Mouse (Mus musculus) CH12.LX (cell line): ENCODE results near the gene Rnf123. TPM values are rescaled to one million over a fixed set of nuclear protein-coding genes. Genes with fewer than 3 reads are reported as not detected.
A peak's percentile ranks its signal among the peaks of the same experiment; 100 is the strongest.

ENCODE experiments used
- DNase-seq: peaks from one replicate; pipeline ENCODE4 v3.0.0-alpha.2; 2013; ENCODE audit errors: extremely low read depth
- H3K27ac ChIP-seq: 2 replicates; pipeline ENCODE4 v1.5.1; 2012; ENCODE audit warnings: low read depth, mild to moderate bottlenecking, control low read depth, moderate library complexity; ENCODE audit not compliant: insufficient read depth
- H3K27me3 ChIP-seq: replicated peaks from 2 replicates; pipeline ENCODE3; 2012; ENCODE audit warnings: inconsistent platforms
- H3K36me3 ChIP-seq, 2 experiments: replicated peaks in 1 of 2; 2 replicates each; pipeline versions ENCODE3 to v1.6.1; 2012; ENCODE audit warnings: inconsistent platforms in 1 of 2, low read length in 1 of 2, mild to moderate bottlenecking in 1 of 2, mixed read lengths in 1 of 2, moderate library complexity in 1 of 2; ENCODE audit not compliant: control insufficient read depth in 1 of 2, insufficient read depth in 1 of 2
- H3K4me1 ChIP-seq, 2 experiments: 2 replicates each; pipeline ENCODE4 v1.6.1; 2012; ENCODE audit warnings: inconsistent platforms in 1 of 2, moderate library complexity in 1 of 2; ENCODE audit not compliant: insufficient read depth in 2 of 2, control insufficient read depth in 1 of 2
- H3K4me2 ChIP-seq: 2 replicates; pipeline ENCODE4 v1.6.1; 2012; ENCODE audit warnings: low read depth, mild to moderate bottlenecking, control low read depth; ENCODE audit not compliant: poor library complexity, insufficient read depth, severe bottlenecking
- H3K4me3 ChIP-seq, 3 experiments: fragments of 150-350 bp in 1 of 3; sonication (generic) in 1 of 3; replicated peaks in 1 of 3; 2 replicates each; pipeline versions ENCODE3 to v1.5.1; 2011 to 2012; ENCODE audit warnings: low read depth in 2 of 3, low read length in 2 of 3, mild to moderate bottlenecking in 2 of 3, moderate library complexity in 2 of 3, control low read depth in 1 of 3, improper control_type of control experiment in 1 of 3, inconsistent platforms in 1 of 3, mixed read lengths in 1 of 3; ENCODE audit not compliant: poor library complexity in 1 of 3
- H3K79me2 ChIP-seq: replicated peaks from 2 replicates; pipeline ENCODE4 v1.6.1; 2012; ENCODE audit warnings: mild to moderate bottlenecking, moderate library complexity; ENCODE audit not compliant: control insufficient read depth, poor library complexity, insufficient read depth, severe bottlenecking; ENCODE audit errors: extremely low read depth
- H3K9ac ChIP-seq: 2 replicates; pipeline ENCODE4 v1.6.1; 2012; ENCODE audit warnings: low read depth, mild to moderate bottlenecking, control low read depth, moderate library complexity; ENCODE audit not compliant: insufficient read depth
- H3K9me3 ChIP-seq: replicated peaks from 2 replicates; pipeline ENCODE3; 2012; ENCODE audit warnings: low read length, inconsistent platforms, mixed read lengths
- BHLHE40 ChIP-seq: IDR thresholded peaks from 2 replicates; pipeline ENCODE4 v1.6.1; 2011; ENCODE audit warnings: mild to moderate bottlenecking, low read depth, low read length, improper control_type of control experiment
- CHD1 ChIP-seq: IDR thresholded peaks from 2 replicates; pipeline ENCODE4 v1.6.1; 2012; ENCODE audit warnings: low read depth, low read length, improper control_type of control experiment, inconsistent platforms
- E2F4 ChIP-seq: IDR thresholded peaks from 2 replicates; pipeline ENCODE4 v1.6.1; 2011; ENCODE audit warnings: low read depth, low read length, improper control_type of control experiment; ENCODE audit not compliant: insufficient replicate concordance
- ELF1 ChIP-seq: IDR thresholded peaks from 2 replicates; pipeline ENCODE4 v1.6.1; 2014; ENCODE audit warnings: low read depth, mild to moderate bottlenecking, inconsistent platforms, low read length, improper control_type of control experiment
- HCFC1 ChIP-seq: IDR thresholded peaks from 2 replicates; pipeline ENCODE4 v1.6.1; 2012; ENCODE audit warnings: low read depth, mild to moderate bottlenecking, inconsistent platforms, low read length, improper control_type of control experiment
- IRF4 ChIP-seq: IDR thresholded peaks from 2 replicates; pipeline ENCODE4 v1.6.1; 2014; ENCODE audit warnings: low read depth, mild to moderate bottlenecking, inconsistent platforms, low read length, improper control_type of control experiment
- JUN ChIP-seq: IDR thresholded peaks from 2 replicates; pipeline ENCODE4 v1.6.1; 2011; ENCODE audit warnings: low read depth, mild to moderate bottlenecking, low read length, improper control_type of control experiment, moderate library complexity; ENCODE audit not compliant: insufficient read depth
- JUND ChIP-seq: conservative IDR thresholded peaks from 2 replicates; pipeline ENCODE4 v1.6.1; 2011; ENCODE audit warnings: low read depth, low read length, improper control_type of control experiment
- KAT2A ChIP-seq: IDR thresholded peaks from 2 replicates; pipeline ENCODE4 v1.6.1; 2012; ENCODE audit warnings: low read length, improper control_type of control experiment, inconsistent platforms; ENCODE audit not compliant: insufficient replicate concordance
- MAZ ChIP-seq: IDR thresholded peaks from 2 replicates; pipeline ENCODE4 v1.6.1; 2012; ENCODE audit warnings: low read depth, mild to moderate bottlenecking, inconsistent platforms, low read length, improper control_type of control experiment, moderate library complexity
- MEF2A ChIP-seq: IDR thresholded peaks from 2 replicates; pipeline ENCODE4 v1.6.1; 2014; ENCODE audit warnings: low read depth, mild to moderate bottlenecking, inconsistent platforms, low read length, improper control_type of control experiment, borderline replicate concordance
- MXI1 ChIP-seq: IDR thresholded peaks from 2 replicates; pipeline ENCODE4 v1.6.1; 2011; ENCODE audit warnings: mild to moderate bottlenecking, low read depth, low read length, improper control_type of control experiment
- MYC ChIP-seq: IDR thresholded peaks from 2 replicates; pipeline ENCODE4 v1.6.1; 2011; ENCODE audit warnings: low read depth, mild to moderate bottlenecking, improper control_type of control experiment, low read length
- NELFE ChIP-seq: IDR thresholded peaks from 2 replicates; pipeline ENCODE4 v1.6.1; 2011; ENCODE audit warnings: low read depth, low read length, improper control_type of control experiment
- POLR2AphosphoS2 ChIP-seq: IDR thresholded peaks from 2 replicates; pipeline ENCODE4 v1.6.1; 2011; ENCODE audit warnings: low read depth, low read length, improper control_type of control experiment
- RAD21 ChIP-seq: IDR thresholded peaks from 2 replicates; pipeline ENCODE4 v1.6.1; 2011; ENCODE audit warnings: low read depth, mild to moderate bottlenecking, low read length, improper control_type of control experiment, moderate library complexity
- SIN3A ChIP-seq: IDR thresholded peaks from 2 replicates; pipeline ENCODE4 v1.6.1; 2012; ENCODE audit warnings: low read length, improper control_type of control experiment, inconsistent platforms
- SMC3 ChIP-seq: IDR thresholded peaks from 2 replicates; pipeline ENCODE4 v1.6.1; 2011; ENCODE audit warnings: low read depth, low read length, improper control_type of control experiment
- TBP ChIP-seq: conservative IDR thresholded peaks from 2 replicates; pipeline ENCODE4 v1.6.1; 2011; ENCODE audit warnings: low read depth, low read length, improper control_type of control experiment
- UBTF ChIP-seq: IDR thresholded peaks from 2 replicates; pipeline ENCODE4 v1.6.1; 2012; ENCODE audit warnings: low read depth, mild to moderate bottlenecking, inconsistent platforms, low read length, improper control_type of control experiment, moderate library complexity
- USF1 ChIP-seq: IDR thresholded peaks from 2 replicates; pipeline ENCODE4 v1.6.1; 2014; ENCODE audit warnings: low read depth, mild to moderate bottlenecking, inconsistent platforms, low read length, improper control_type of control experiment
- ZC3H11A ChIP-seq: IDR thresholded peaks from 2 replicates; pipeline ENCODE4 v1.6.1; 2012; ENCODE audit warnings: low read depth, mild to moderate bottlenecking, inconsistent platforms, low read length, improper control_type of control experiment
- ZKSCAN1 ChIP-seq: IDR thresholded peaks from 2 replicates; pipeline ENCODE4 v1.6.1; 2012; ENCODE audit warnings: low read depth, inconsistent platforms, low read length, improper control_type of control experiment, borderline replicate concordance
- dilution Hi-C: fragments of 300-500 bp; cut with MboI; formaldehyde crosslinking; loops from 2 replicates; pipeline ENCODE4 v1.14.3; 2020; ENCODE audit warnings: low sequenced_read_pairs; ENCODE audit not compliant: extremely low pct_unique_long_range_greater_than_20kb, extremely low pct_ligation_motif_present
- in situ Hi-C: fragments of 300-500 bp; cut with MboI; formaldehyde crosslinking; loops from 3 replicates; pipeline ENCODE4 v1.14.3; 2019; ENCODE audit warnings: low sequenced_read_pairs, low pct_ligation_motif_present, low pct_unique_long_range_greater_than_20kb, mixed read lengths
- polyA plus RNA-seq: library from polyadenylated mRNA; unstranded; fragments of >175 nt; gene quantifications from 2 replicates; pipeline ENCODE4 v1.2.1, GENCODE M21; 2012; ENCODE audit warnings: low read depth; ENCODE audit not compliant: insufficient read length
- total RNA-seq, 2 experiments: library from RNA; depleted of rRNA; stranded (reverse); fragments of 300-350 nt in 1 of 2; fragments of >200 nt in 1 of 2; gene quantifications; 2 replicates each; pipeline ENCODE4 v1.2.3; 2012 to 2014

Rnf123 gene
- total and polyA plus RNA-seq, 3 experiments: 10.0 to 50.0 (median 28.8) TPM

DNA sequence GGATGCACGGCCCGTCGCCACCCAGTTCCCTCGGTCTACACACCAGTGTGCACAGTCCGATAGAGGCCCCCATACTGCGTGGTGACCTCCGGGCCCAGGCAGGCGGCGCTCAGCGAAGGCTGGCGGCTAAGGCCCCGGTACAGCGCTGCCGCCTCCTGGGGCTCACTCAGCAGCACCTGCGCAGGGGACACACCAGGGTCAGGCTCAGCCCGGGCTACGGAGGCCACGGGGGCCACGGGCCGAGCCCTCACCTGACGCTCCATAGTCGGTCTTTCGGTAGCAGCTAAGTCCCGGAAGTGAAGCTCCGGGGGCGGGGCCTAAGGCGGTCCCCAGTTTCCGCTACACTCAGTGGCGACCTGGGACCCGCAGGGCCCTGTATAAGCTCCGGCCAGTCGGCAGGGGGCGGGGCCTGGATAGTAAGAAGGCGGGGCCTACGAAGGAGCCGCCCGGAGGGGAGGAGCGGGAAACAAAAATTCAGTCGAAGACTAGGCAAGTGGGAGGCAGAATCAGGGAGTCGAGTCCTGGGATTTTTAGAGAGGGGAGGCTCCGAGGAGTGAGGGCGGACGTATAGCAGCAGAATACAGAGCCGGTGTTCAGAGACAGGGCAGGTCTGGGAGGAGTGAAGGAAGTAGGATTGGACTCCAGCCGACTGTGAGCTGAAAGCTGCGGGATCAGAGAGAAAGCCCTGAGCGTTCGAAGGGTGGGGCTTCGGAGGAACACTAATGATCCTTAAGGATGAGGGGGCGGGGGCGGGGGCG lies 11.2 kb upstream of the Rnf123 start, which contains the start of gene Apeh (continued):
- TF ChIP-seq NELFE: peak; percentile 86
- TF ChIP-seq KAT2A: peak; percentile 48; the same call in 1 of the 2 replicates
- TF ChIP-seq JUND: no peak
- TF ChIP-seq UBTF: peak; percentile 49; the same call in 1 of the 2 replicates

DNA sequence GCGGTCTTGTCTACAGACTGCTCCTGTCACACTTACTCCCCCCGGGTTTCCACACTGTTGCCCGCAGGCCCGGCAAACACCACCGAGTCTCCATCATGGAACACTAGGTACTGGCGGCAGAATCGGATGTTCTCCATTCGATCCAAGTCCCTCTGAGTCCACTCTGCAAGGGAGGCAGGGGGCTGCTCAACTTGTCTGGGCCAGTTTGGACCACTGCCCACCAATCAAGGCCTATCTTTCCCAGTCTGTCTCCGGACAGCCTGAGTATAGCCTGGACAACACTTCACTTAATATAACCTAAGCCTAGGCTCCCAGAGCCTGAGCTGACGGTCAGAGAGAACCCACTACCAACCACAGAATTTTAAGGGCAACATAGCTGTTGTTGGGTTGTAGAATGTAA lies 10.4 kb upstream of the Rnf123 start:
- no peak for TF ChIP-seq MYC
- no peak for TF ChIP-seq JUN
- TF ChIP-seq JUND: no peak
- no peak for TF ChIP-seq IRF4
- TF ChIP-seq MXI1: no peak
- TF ChIP-seq ZC3H11A: no peak
- no peak for TF ChIP-seq E2F4
- TF ChIP-seq ELF1: no peak
- TF ChIP-seq MAZ: no peak
- TF ChIP-seq TBP: no peak
- no peak for TF ChIP-seq KAT2A
- no peak for TF ChIP-seq MEF2A
- no peak for TF ChIP-seq POLR2AphosphoS2
- TF ChIP-seq, all 38 proteins: peak for 0
- in situ Hi-C loops: no loop called here
- no peaks in the 10 kb centered on the region for H3K27me3 ChIP-seq
- no peak overlapping the region for H3K27ac ChIP-seq
- dilution Hi-C loops: no loop called here
- no peak for DNase-seq
- H3K79me2 ChIP-seq: peaks cover 9% of the 10 kb centered on the region
- no peaks in the 10 kb centered on the region for H3K9me3 ChIP-seq
- H3K4me3 ChIP-seq: peak overlapping the region; percentile 67 to 89 (median 87)
- H3K9ac ChIP-seq: peak overlapping the region; percentile 64
- peaks cover 5 to 33% of the 10 kb centered on the region in 2 experiments for H3K4me1 ChIP-seq
- peaks cover 41 to 58% of the 10 kb centered on the region in 2 experiments for H3K36me3 ChIP-seq
- peak overlapping the region; percentile 72 for H3K4me2 ChIP-seq

- Histone ChIP-seq H3K9me3 (no peaks in the 10 kb centered on the region), H3K36me3 (peaks cover 70 to 74% of the 10 kb centered on the region in 2 experiments), H3K4me2 (no peak overlapping the region), H3K4me1 (peaks cover 5 to 26% of the 10 kb centered on the region in 2 experiments), H3K4me3 (no peak overlapping the region), H3K27me3 (no peaks in the 10 kb centered on the region), H3K79me2 (peaks cover 9% of the 10 kb centered on the region), H3K9ac (no peak overlapping the region), H3K27ac (no peak overlapping the region)
- dilution Hi-C loops (no loop called here), in situ Hi-C loops (no loop called here)
- DNase-seq: no peak
- no peak for TF ChIP-seq SMC3
- TF ChIP-seq HCFC1: no peak
- TF ChIP-seq USF1: no peak
- TF ChIP-seq UBTF: no peak
- no peak for TF ChIP-seq MAZ
- TF ChIP-seq CHD1: no peak
- TF ChIP-seq RAD21: no peak
- TF ChIP-seq ZKSCAN1: no peak
- no peak for TF ChIP-seq BHLHE40
- TF ChIP-seq TBP: no peak
- no peak for TF ChIP-seq SIN3A
- TF ChIP-seq MEF2A: no peak
- TF ChIP-seq IRF4: no peak
Observed at GRCm38 (mm10) chr9:108090611-108091120, 7.5 kb upstream of the Rnf123 start.
